Mouse (Mus musculus) neural tube, embryonic 11.5 days (tissue): ENCODE results near the gene Dtwd1. TPM values are rescaled to one million over a fixed set of nuclear protein-coding genes. Genes with fewer than 3 reads are reported as not detected.
A peak's percentile ranks its signal among the peaks of the same experiment; 100 is the strongest.

Source experiments
- ATAC-seq: fragments of 200-750 bp; cut with Nextera tagmentation; 2 replicates; pipeline ENCODE4 v1.8.0; 2017; ENCODE audit warnings: moderate number of reproducible peaks, mild to moderate bottlenecking, moderate TSS enrichment, moderate library complexity; ENCODE audit not compliant: insufficient read depth, low FRiP score, low TSS enrichment
- DNase-seq: peaks from one replicate; pipeline ENCODE4 v3.0.0-alpha.2; 2015; ENCODE audit warnings: low spot score
- H3K27ac ChIP-seq: fragments of 300-500 bp; sonication (generic); 2 replicates; pipeline ENCODE4 v1.5.1; 2014; ENCODE audit warnings: low read depth, mild to moderate bottlenecking, low read length
- H3K27me3 ChIP-seq: fragments of 300-500 bp; sonication (generic); 2 replicates; pipeline ENCODE4 v1.6.1; 2014; ENCODE audit warnings: mild to moderate bottlenecking, low read length, mixed read lengths; ENCODE audit not compliant: control insufficient read depth, insufficient read depth
- H3K36me3 ChIP-seq: fragments of 300-500 bp; sonication (generic); 2 replicates; pipeline ENCODE4 v1.6.1; 2014; ENCODE audit warnings: mild to moderate bottlenecking, low read length, moderate library complexity, mixed read lengths; ENCODE audit not compliant: control insufficient read depth, insufficient read depth
- H3K4me1 ChIP-seq: fragments of 300-500 bp; sonication (generic); 2 replicates; pipeline ENCODE4 v1.6.1; 2014; ENCODE audit warnings: low read length, mixed read lengths; ENCODE audit not compliant: control insufficient read depth, insufficient read depth
- H3K4me2 ChIP-seq: fragments of 300-500 bp; sonication (generic); 2 replicates; pipeline ENCODE4 v1.6.1; 2014; ENCODE audit warnings: low read depth, mild to moderate bottlenecking, moderate library complexity
- H3K4me3 ChIP-seq: fragments of 300-500 bp; sonication (generic); 2 replicates; pipeline ENCODE4 v1.5.1; 2014; ENCODE audit warnings: low read depth, low read length
- H3K9ac ChIP-seq: fragments of 300-500 bp; sonication (generic); 2 replicates; pipeline ENCODE4 v1.6.1; 2014; ENCODE audit warnings: mild to moderate bottlenecking, low read length
- H3K9me3 ChIP-seq: fragments of 300-500 bp; sonication (generic); 2 replicates; pipeline ENCODE4 v1.6.1; 2016; ENCODE audit warnings: low read length; ENCODE audit not compliant: control insufficient read depth
- WGBS: fragments of 180-500 bp; shearing (Covaris S2); extraction: QIAGEN DNeasy Blood & Tissue Kit; methylation state at CpG from one replicate; pipeline ENCODE4 v1.1.7; 2014; 5-methylcytosine and 5-hydroxymethylcytosine counted together
- polyA plus RNA-seq: library from polyadenylated mRNA; unstranded; fragments of >200 nt; fragmentation: Nextera tagmentation; extraction: Ambion mirVana; gene quantifications from 2 replicates; pipeline ENCODE4 v1.2.1, GENCODE M21; 2014

Dtwd1 gene
- polyA plus RNA-seq, result 21.9 and 24.7 TPM in 2 replicates

DNA sequence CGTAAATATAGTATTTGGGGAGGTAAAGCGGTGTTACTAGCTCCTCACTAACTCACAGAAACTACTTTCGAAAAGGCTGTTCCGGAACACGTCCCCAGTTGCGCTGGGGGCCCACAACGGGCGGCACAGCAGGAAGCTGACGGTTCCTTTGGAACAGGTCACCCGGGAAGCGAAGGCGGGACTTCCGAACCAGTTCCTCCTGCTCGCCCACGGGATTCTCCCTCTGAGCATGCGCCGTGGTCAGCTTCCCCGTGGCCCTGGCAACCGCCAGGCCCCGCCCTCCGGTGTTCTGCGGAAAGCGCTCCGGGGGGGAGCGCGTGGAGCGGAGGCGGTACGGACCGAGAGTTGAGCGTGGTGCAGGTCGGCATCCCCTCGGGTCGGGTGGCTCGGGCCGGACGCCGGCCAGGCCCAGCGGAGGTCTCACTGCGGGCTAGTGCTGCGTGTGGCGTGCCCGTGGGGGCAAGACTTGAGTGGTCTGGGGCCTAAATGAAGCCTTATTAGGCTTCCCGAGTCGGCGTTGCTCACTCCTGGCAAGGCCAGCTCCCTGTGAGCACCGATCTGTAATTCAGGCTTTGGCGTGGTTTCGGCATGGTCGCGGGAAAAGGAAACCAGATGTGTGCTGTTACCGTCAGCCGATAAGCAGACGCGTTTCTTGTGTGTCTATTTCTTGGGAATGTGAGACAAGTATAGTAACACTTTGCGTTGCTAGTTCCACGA is at the start of gene Dtwd1, which contains the start of gene Fam227b:
Gene Dtwd1, plus strand, starts transcription at position 287 of the 717 bp plus-strand sequence.
Gene Fam227b, minus strand, starts transcription at position 150 of the 717 bp plus-strand sequence.
- DNase-seq (peak; percentile 98), ATAC-seq (peak; percentile 99)
- Histone ChIP-seq H3K9me3 (no peaks in the 10 kb centered on the region), H3K36me3 (no peaks in the 10 kb centered on the region), H3K27me3 (no peaks in the 10 kb centered on the region), H3K27ac (peak within 1 kb of the TSS; percentile 76), H3K4me2 (peak within 1 kb of the TSS; percentile 54), H3K4me1 (no peaks in the 10 kb centered on the region), H3K4me3 (peak within 1 kb of the TSS; percentile 73), H3K9ac (peak within 1 kb of the TSS; percentile 94)
- WGBS, result under 1% methylated on average over 56 of the region's 57 CpGs

DNA sequence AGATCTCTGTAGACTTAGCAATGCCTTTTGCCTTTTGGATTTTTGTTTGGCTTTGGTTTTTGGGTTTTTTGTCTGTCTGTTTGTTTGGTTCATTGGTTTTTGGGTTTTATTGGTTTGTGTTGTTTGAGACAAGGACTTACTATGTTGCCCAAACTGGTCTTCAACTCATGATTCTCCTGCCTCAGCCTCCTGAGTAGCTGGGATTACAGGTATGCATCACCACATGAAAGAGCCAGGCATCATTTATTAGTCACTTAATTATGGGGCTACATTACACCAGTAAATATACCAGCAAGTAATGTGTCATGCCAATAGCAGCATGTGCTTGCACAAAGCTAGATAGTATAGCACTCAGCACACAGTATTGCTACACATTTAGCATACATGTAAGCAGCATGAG is 4.2 kb upstream of the Dtwd1 start:
- no peak for DNase-seq
- H3K36me3 ChIP-seq, result no peaks in the 10 kb centered on the region
- no peak overlapping the region for H3K4me3 ChIP-seq
- H3K9ac ChIP-seq, result no peak overlapping the region
- H3K27me3 ChIP-seq, result no peaks in the 10 kb centered on the region
- H3K9me3 ChIP-seq, result no peaks in the 10 kb centered on the region
- no peak for ATAC-seq
- H3K4me2 ChIP-seq, result no peak overlapping the region
- H3K27ac ChIP-seq, result no peak overlapping the region
- no peaks in the 10 kb centered on the region for H3K4me1 ChIP-seq

DNA sequence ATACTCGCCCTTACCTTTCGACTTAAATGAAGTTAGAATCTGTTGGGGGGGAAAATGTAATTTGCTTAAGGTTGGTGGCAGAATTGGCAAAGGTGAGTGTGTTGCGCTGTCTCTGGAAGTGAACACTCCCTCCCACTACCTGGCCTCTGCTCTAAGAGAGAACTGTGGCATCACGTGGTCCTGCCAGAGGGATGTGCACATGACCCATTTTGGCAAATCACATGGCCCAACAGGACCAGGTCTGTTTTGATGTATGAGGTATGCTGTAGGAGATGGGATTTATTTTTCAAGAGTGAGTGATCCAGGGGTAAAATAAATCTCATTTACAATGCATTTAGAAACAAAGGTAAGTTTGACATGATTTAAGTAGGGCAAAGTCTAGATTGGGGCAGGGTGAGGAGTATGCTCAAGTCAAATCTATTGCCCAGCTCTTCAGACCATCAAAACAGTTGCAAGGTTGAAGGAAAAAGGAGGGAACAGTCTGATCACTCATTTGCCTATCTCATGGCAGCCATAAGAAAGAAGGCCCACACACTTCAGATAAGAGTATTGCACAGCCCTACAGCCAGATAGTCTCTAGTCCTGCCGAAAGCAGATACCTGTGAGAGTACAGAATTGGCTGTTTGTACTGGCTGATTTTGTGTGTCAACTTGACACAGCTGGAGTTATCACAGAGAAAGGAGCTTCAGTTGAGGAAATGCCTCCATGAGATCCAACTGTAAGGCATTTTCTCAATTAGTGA is 13.5 kb downstream of the Dtwd1 start:
- Histone ChIP-seq H3K9ac (no peak overlapping the region), H3K4me1 (no peaks in the 10 kb centered on the region), H3K27me3 (no peaks in the 10 kb centered on the region), H3K9me3 (no peaks in the 10 kb centered on the region), H3K4me3 (no peak overlapping the region), H3K27ac (no peak overlapping the region), H3K36me3 (peaks cover 2% of the 10 kb centered on the region; the same call in 1 of the 2 replicates), H3K4me2 (no peak overlapping the region)
- WGBS, result 91% methylated on average over 5 of the region's 5 CpGs
- ATAC-seq (no peak), DNase-seq (no peak)

- H3K36me3 ChIP-seq, result no peaks in the 10 kb centered on the region
- H3K27me3 ChIP-seq, result no peaks in the 10 kb centered on the region
- H3K9me3 ChIP-seq, result no peaks in the 10 kb centered on the region
- no peak overlapping the region for H3K4me3 ChIP-seq
- no peak for DNase-seq
- no peak overlapping the region for H3K9ac ChIP-seq
- H3K27ac ChIP-seq, result no peak overlapping the region
- H3K4me2 ChIP-seq, result no peak overlapping the region
- no peaks in the 10 kb centered on the region for H3K4me1 ChIP-seq
- no peak for ATAC-seq
These were observed 14.4 kb downstream of the Dtwd1 start for GRCm38 (mm10) chr2:126166335-126166734.

DNA sequence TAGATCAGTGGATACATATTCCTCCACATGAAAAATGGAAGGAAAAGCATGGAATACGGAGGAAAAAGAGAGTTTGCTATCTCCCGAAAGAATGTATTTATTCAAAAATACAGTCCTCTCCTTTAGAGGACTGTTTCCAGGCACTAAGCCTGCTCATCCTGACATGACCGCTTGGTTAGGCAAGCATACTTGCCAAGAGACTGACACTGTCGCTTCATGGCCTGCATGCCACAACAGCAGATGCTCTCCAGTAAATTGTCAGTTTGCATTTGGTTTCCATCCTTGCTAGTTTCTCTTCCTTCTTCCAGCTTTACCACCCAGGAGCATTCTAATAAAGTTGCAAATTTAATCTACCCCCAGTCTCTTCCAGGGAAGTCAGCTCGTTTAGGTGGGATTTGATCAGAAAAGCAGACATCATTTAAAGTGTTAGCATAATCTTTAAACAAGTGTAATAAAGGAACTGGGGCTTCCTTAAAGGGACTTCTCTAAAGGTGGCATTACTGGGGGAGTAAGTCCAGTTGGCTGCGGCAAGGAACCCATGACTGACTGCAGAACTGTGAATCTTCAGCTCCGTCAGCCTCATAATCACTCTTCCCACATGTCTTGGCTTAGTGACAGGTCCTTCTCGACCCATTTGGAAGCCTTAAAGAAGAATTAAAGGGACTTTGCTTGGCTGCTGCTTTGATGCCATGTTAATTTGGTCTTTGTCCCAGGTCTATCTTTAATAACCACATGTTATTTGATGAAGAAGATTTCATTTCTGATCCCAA is 15.1 kb downstream of the Dtwd1 start:
- H3K9ac ChIP-seq, result no peak overlapping the region
- no peaks in the 10 kb centered on the region for H3K9me3 ChIP-seq
- H3K27ac ChIP-seq, result no peak overlapping the region
- no peaks in the 10 kb centered on the region for H3K4me1 ChIP-seq
- H3K4me3 ChIP-seq, result no peak overlapping the region
- H3K4me2 ChIP-seq, result no peak overlapping the region
- H3K27me3 ChIP-seq, result no peaks in the 10 kb centered on the region
- DNase-seq (no peak), ATAC-seq (no peak)
- WGBS, result 88% methylated on average over 8 of the region's 8 CpGs
- H3K36me3 ChIP-seq, result no peaks in the 10 kb centered on the region

GRCm38 (mm10) chr2:126171427-126171826 is 19.5 kb downstream of the Dtwd1 start:
- DNase-seq (no peak), ATAC-seq (no peak)
- no peaks in the 10 kb centered on the region for H3K27me3 ChIP-seq
- H3K27ac ChIP-seq, result no peak overlapping the region
- WGBS, result 94% methylated on average over 1 of the region's 1 CpGs
- H3K4me3 ChIP-seq, result no peak overlapping the region
- H3K9ac ChIP-seq, result no peak overlapping the region
- no peak overlapping the region for H3K4me2 ChIP-seq
- H3K9me3 ChIP-seq, result no peaks in the 10 kb centered on the region
- no peaks in the 10 kb centered on the region for H3K36me3 ChIP-seq
- H3K4me1 ChIP-seq, result no peaks in the 10 kb centered on the region

- no peaks in the 10 kb centered on the region for H3K9me3 ChIP-seq
- ATAC-seq (no peak), DNase-seq (no peak)
- H3K36me3 ChIP-seq, result no peaks in the 10 kb centered on the region
- no peak overlapping the region for H3K4me2 ChIP-seq
- no peak overlapping the region for H3K27ac ChIP-seq
- no peaks in the 10 kb centered on the region for H3K4me1 ChIP-seq
- H3K27me3 ChIP-seq, result no peaks in the 10 kb centered on the region
- 88% methylated on average over 4 of the region's 4 CpGs for WGBS
- H3K9ac ChIP-seq, result no peak overlapping the region
- H3K4me3 ChIP-seq, result no peak overlapping the region
These were observed 39.4 kb downstream of the Dtwd1 start for GRCm38 (mm10) chr2:126191306-126191705.

GRCm38 (mm10) chr2:126192129-126192528 is 40.2 kb downstream of the Dtwd1 start:
- Histone ChIP-seq H3K9ac (no peak overlapping the region), H3K27ac (no peak overlapping the region), H3K4me3 (no peak overlapping the region), H3K36me3 (no peaks in the 10 kb centered on the region), H3K4me2 (no peak overlapping the region), H3K9me3 (no peaks in the 10 kb centered on the region), H3K27me3 (no peaks in the 10 kb centered on the region), H3K4me1 (no peaks in the 10 kb centered on the region)
- WGBS, result 87% methylated on average over 2 of the region's 2 CpGs
- ATAC-seq, result no peak
- DNase-seq, result no peak
